Mouse (Mus musculus): Measurements from ENCODE around the gene Llgl1.

The Llgl1 gene

GRCm38 (mm10) chr11:60726601-60727391 is 27.3 kb downstream of the Llgl1 start, which contains the start of gene Flii:
Flii (minus strand) TSS chr11:60727263.
- DNase-seq (ENCODE audit: low spot score) = peak; percentile 87

GRCm38 (mm10) chr11:60727392-60728140 is 28.0 kb downstream of the Llgl1 start:
- DNase-seq (ENCODE audit: low spot score) = no peak

- peak; percentile 91 for DNase-seq (ENCODE audit: low spot score)
Observed at GRCm38 (mm10) chr11:60728260-60728761, 28.8 kb downstream of the Llgl1 start, which contains the start of gene Mief2. Mief2 (plus strand) TSS chr11:60728398.

- DNase-seq (ENCODE audit: low spot score) = peak; percentile 23
Observed at GRCm38 (mm10) chr11:60729217-60729641, 29.7 kb downstream of the Llgl1 start.

- DNase-seq (ENCODE audit: low spot score) = no peak
Observed at GRCm38 (mm10) chr11:60730169-60730568, 30.6 kb downstream of the Llgl1 start.

- no peak for DNase-seq (ENCODE audit: low spot score)
Observed at GRCm38 (mm10) chr11:60731251-60731650, 31.7 kb downstream of the Llgl1 start.

GRCm38 (mm10) chr11:60734206-60734605 is 34.7 kb downstream of the Llgl1 start:
- DNase-seq (ENCODE audit: low spot score) = no peak

GRCm38 (mm10) chr11:60735191-60735590 is 35.7 kb downstream of the Llgl1 start:
- DNase-seq (ENCODE audit: low spot score) = no peak

- no peak for DNase-seq (ENCODE audit: low spot score)
Observed at GRCm38 (mm10) chr11:60736491-60736890, 37.0 kb downstream of the Llgl1 start.

- no peak for DNase-seq (ENCODE audit: low spot score)
Observed at GRCm38 (mm10) chr11:60737450-60737849, 37.9 kb downstream of the Llgl1 start.

GRCm38 (mm10) chr11:60740321-60740720 is 40.8 kb downstream of the Llgl1 start:
- DNase-seq (ENCODE audit: low spot score) = no peak

GRCm38 (mm10) chr11:60755570-60755969 is 56.0 kb downstream of the Llgl1 start:
- DNase-seq (ENCODE audit: low spot score) = no peak

GRCm38 (mm10) chr11:60761681-60762080 is 62.2 kb downstream of the Llgl1 start:
- DNase-seq (ENCODE audit: low spot score) = no peak
